ENCODE assay signal across 22 mouse cellular contexts in the genomic region with DNA sequence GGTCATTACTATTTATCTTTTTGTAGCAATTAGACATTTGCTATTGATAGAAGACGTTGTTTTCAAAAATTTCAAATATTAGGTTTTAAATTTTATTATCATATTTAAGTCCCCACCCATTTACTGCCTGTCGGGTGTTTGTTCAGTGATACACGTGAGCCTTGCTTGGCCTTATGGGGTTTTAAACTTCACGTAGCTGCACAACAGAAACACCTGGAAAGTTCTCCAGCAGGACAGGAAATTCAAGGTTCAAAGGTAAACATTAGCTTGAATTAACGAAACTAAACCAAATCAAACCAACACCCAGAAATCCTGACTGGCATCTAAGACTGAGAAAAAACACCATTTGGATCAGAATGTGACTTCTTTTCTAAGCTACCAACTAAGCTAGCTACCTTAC. TPM values are rescaled to one million over a fixed set of nuclear protein-coding genes. Genes with fewer than 3 reads are reported as not detected.
"Had no signal": no experiment of that assay in that cellular context is flagged by ENCODE, and none has a peak within 500 bp of the region (broad histone marks: within the 10 kb centered on the region; RNA-seq: fewer than 3 reads in every experiment).

No protein-coding gene starts in this region.

- ATAC-seq: hindbrain, embryonic 16.5 days; lung, postnatal 0 days; midbrain, embryonic 13.5 days; midbrain, embryonic 16.5 days had no signal

- H3K36me3 ChIP-seq: kidney, embryonic 15.5 days; limb, embryonic 13.5 days; liver, embryonic 13.5 days; midbrain, embryonic 10.5 days; neural tube, embryonic 13.5 days had no signal

- H3K9me3 ChIP-seq: kidney, embryonic 15.5 days; limb, embryonic 13.5 days; liver, embryonic 13.5 days; midbrain, embryonic 10.5 days; midbrain, embryonic 13.5 days; neural tube, embryonic 13.5 days had no signal

- H3K4me2 ChIP-seq: kidney, embryonic 15.5 days; limb, embryonic 13.5 days; liver, embryonic 13.5 days; midbrain, embryonic 13.5 days; neural tube, embryonic 13.5 days had no signal

- H3K27ac ChIP-seq: kidney, embryonic 15.5 days; layer of hippocampus, adult 2 months; limb, embryonic 13.5 days; liver, embryonic 13.5 days; midbrain, embryonic 10.5 days; midbrain, embryonic 13.5 days; neural tube, embryonic 13.5 days had no signal

- H3K27me3 ChIP-seq: kidney, embryonic 15.5 days; limb, embryonic 13.5 days; liver, embryonic 13.5 days; midbrain, embryonic 13.5 days; neural tube, embryonic 13.5 days had no signal

- H3K4me3 ChIP-seq: kidney, embryonic 15.5 days; layer of hippocampus, adult 2 months; limb, embryonic 13.5 days; liver, embryonic 13.5 days; megakaryocyte, embryonic 14.5 days; midbrain, embryonic 10.5 days; midbrain, embryonic 13.5 days; myocyte; neural tube, embryonic 13.5 days had no signal

- H3K4me1 ChIP-seq: kidney, embryonic 15.5 days; liver, embryonic 13.5 days had no signal

- DNase-seq: kidney, adult 11 months; kidney, adult 8-10 months; kidney, postnatal 10 days; kidney, postnatal 36 days; layer of hippocampus, adult 9-11 months; liver, embryonic 13.5 days; lung, adult 2 months; lung, postnatal 36 days; retina, postnatal 1 day; thymus, adult 18-20 months; thymus, postnatal 4 days had no signal

- H3K9ac ChIP-seq: kidney, embryonic 15.5 days; limb, embryonic 13.5 days; liver, embryonic 13.5 days; midbrain, embryonic 13.5 days; neural tube, embryonic 13.5 days had no signal

RNA-seq across cellular contexts. Expression of a gene that starts 57.7 kb away (rescaled TPM):
- polyA plus RNA-seq: myocyte had no signal
